Mouse (Mus musculus): ENCODE data around the gene Arhgdia. TPM values are rescaled to one million over a fixed set of nuclear protein-coding genes. Genes with fewer than 3 reads are reported as not detected.

Arhgdia gene
- total RNA-seq, 2 experiments from 2014 or later = 118 to 144 TPM

GRCm38 (mm10) chr11:120535804-120536203 is 45.6 kb downstream of the Arhgdia start:
- intact Hi-C loops (cut with DNase I; ENCODE audit: low total_unique reads) = no loop called here
- no peak for DNase-seq

GRCm38 (mm10) chr11:120535145-120535544 is 46.3 kb downstream of the Arhgdia start:
- DNase-seq = no peak

GRCm38 (mm10) chr11:120534093-120534492 is 47.3 kb downstream of the Arhgdia start:
- intact Hi-C loops (cut with DNase I; ENCODE audit: low total_unique reads) = no loop called here
- no peak for DNase-seq

More at GRCm38 (mm10) chr11:120535145-120535544, 46.3 kb downstream of the Arhgdia start:
- intact Hi-C loops (cut with DNase I; ENCODE audit: low total_unique reads) = no loop called here

GRCm38 (mm10) chr11:120531646-120532045 is 49.8 kb downstream of the Arhgdia start:
- intact Hi-C loops (cut with DNase I; ENCODE audit: low total_unique reads) = no loop called here
- no peak for DNase-seq

- intact Hi-C loops (cut with DNase I; ENCODE audit: low total_unique reads) = no loop called here
- DNase-seq = no peak
These were observed 51.1 kb downstream of the Arhgdia start, which contains the start of gene Gcgr for GRCm38 (mm10) chr11:120530085-120530964. Gene Gcgr, plus strand, starts transcription at chr11:120530699.

GRCm38 (mm10) chr11:120528903-120529302 is 52.5 kb downstream of the Arhgdia start:
- intact Hi-C loops (cut with DNase I; ENCODE audit: low total_unique reads) = no loop called here
- no peak for DNase-seq

Small RNA genes within 50 kb of the gene (microRNA-seq; reads per million reads assigned to microRNA genes)
- gene Mir6936 = 0 reads per million in 2 experiments

Other genes with a start within 250 kb of the Arhgdia start
- 100 to 1,000 TPM; 308 to 391 TPM for gene Actg1, start 233.1 kb downstream of the Arhgdia start, total RNA-seq (2021)
- under 1 TPM; 0.16 to 0.39 TPM for gene Fscn2, start 220.1 kb downstream of the Arhgdia start, total RNA-seq (2021)
- 10 to 100 TPM; 11.2 to 16.0 TPM for gene Faap100, start 202.9 kb downstream of the Arhgdia start, total RNA-seq (2021)
- 10 to 100 TPM; 55.1 to 61.7 TPM for gene Nploc4, start 143.9 kb downstream of the Arhgdia start, total RNA-seq (2021)
- gene Tspan10, start 139.0 kb downstream of the Arhgdia start, total RNA-seq (2021) = not detected
- under 1 TPM; 0.16 to 0.35 TPM for gene Pde6g, start 128.1 kb downstream of the Arhgdia start, total RNA-seq (2021)
- gene Oxld1, start 123.6 kb downstream of the Arhgdia start, total RNA-seq (2021) = 10 to 100 TPM; 26.5 to 29.0 TPM
- gene Ccdc137, start 123.5 kb downstream of the Arhgdia start, total RNA-seq (2021) = 1 to 10 TPM; 4.3 to 5.3 TPM
- gene Arl16, start 114.0 kb downstream of the Arhgdia start, total RNA-seq (2021) = 10 to 100 TPM; 11.4 to 11.8 TPM
- 100 to 1,000 TPM; 133 to 143 TPM for gene Mrpl12, start 97.0 kb downstream of the Arhgdia start, total RNA-seq (2021)
- 1 to 10 TPM; 5.1 to 7.0 TPM for gene Slc25a10, start 89.8 kb downstream of the Arhgdia start, total RNA-seq (2021)
- under 1 TPM in 1 of 2 experiments, not detected in 1; 0.38 TPM for gene Gcgr, start 50.9 kb downstream of the Arhgdia start, total RNA-seq (2021)
- gene Mcrip1, start 31.9 kb downstream of the Arhgdia start, total RNA-seq (2021) = 10 to 100 TPM; 31.1 to 33.3 TPM
- gene Ppp1r27, start 30.5 kb downstream of the Arhgdia start, total RNA-seq (2021) = 100 to 1,000 TPM; 159 to 234 TPM
- 100 to 1,000 TPM; 264 to 301 TPM for gene P4hb, start 8.4 kb downstream of the Arhgdia start, total RNA-seq (2021)
- 10 to 100 TPM; 44.6 to 60.9 TPM for gene Alyref, start 16.7 kb upstream of the Arhgdia start, total RNA-seq (2021)
- gene Anapc11, start 16.8 kb upstream of the Arhgdia start, total RNA-seq (2021) = 10 to 100 TPM; 54.0 to 55.6 TPM
- gene Npb, start 26.9 kb upstream of the Arhgdia start, total RNA-seq (2021) = not detected
- gene Pcyt2, start 36.3 kb upstream of the Arhgdia start, total RNA-seq (2021) = 10 to 100 TPM; 25.7 to 25.8 TPM
- gene Sirt7, start 43.6 kb upstream of the Arhgdia start, total RNA-seq (2021) = 1 to 10 TPM; 5.2 to 5.4 TPM
- gene Mafg, start 52.0 kb upstream of the Arhgdia start, total RNA-seq (2021) = 10 to 100 TPM; 29.9 to 33.1 TPM
- gene Pycr1, start 62.1 kb upstream of the Arhgdia start, total RNA-seq (2021) = 10 to 100 TPM; 10.3 to 13.3 TPM
- 100 to 1,000 TPM; 111 to 136 TPM for gene Myadml2, start 66.5 kb upstream of the Arhgdia start, total RNA-seq (2021)
- gene Notum, start 79.6 kb upstream of the Arhgdia start, total RNA-seq (2021) = under 1 TPM in 1 of 2 experiments, not detected in 1; 0.39 TPM
- gene Aspscr1, start 91.3 kb upstream of the Arhgdia start, total RNA-seq (2021) = 10 to 100 TPM; 25.0 to 26.9 TPM
- gene Cenpx, start 132.1 kb upstream of the Arhgdia start, total RNA-seq (2021) = 10 to 100 TPM; 25.7 to 33.3 TPM
- 1 to 10 TPM; 5.2 to 5.4 TPM for gene Lrrc45, start 132.3 kb upstream of the Arhgdia start, total RNA-seq (2021)
- 1 to 10 TPM; 1.5 to 1.9 TPM for gene Rac3, start 139.8 kb upstream of the Arhgdia start, total RNA-seq (2021)
- gene Dcxr, start 145.7 kb upstream of the Arhgdia start, total RNA-seq (2021) = 1 to 10 TPM; 5.4 to 6.2 TPM
- 10 to 100 TPM; 10.6 to 14.4 TPM for gene Cbr2, start 150.5 kb upstream of the Arhgdia start, total RNA-seq (2021)
- gene Hmga1b, start 181.2 kb upstream of the Arhgdia start, total RNA-seq (2021) = 10 to 100 TPM; 12.4 to 14.6 TPM
- gene Rfng, start 202.6 kb upstream of the Arhgdia start, total RNA-seq (2021) = 1 to 10 TPM; 6.7 to 7.9 TPM
- gene Gps1, start 202.6 kb upstream of the Arhgdia start, total RNA-seq (2021) = 10 to 100 TPM; 49.5 to 51.8 TPM
- 10 to 100 TPM; 35.2 to 37.4 TPM for gene Dus1l, start 214.8 kb upstream of the Arhgdia start, total RNA-seq (2021)
- 10 to 100 TPM; 13.9 to 19.4 TPM for gene Fasn, start 242.9 kb upstream of the Arhgdia start, total RNA-seq (2021)

Measured in gastrocnemius, postnatal 14 days (tissue).